Mouse (Mus musculus): ENCODE measurements at regions not wholly inside any gene's neighbourhood (a gene's known extent, or its start where the extent isn't known, plus 50 kb on each side); places are given as distances from the start of the nearest gene placed in this dataset.

GRCm38 (mm10) chr3:148158533-148158932 lies 831.8 kb downstream of the Adgrl2 start:
- TF ChIP-seq GATA1 (IDR thresholded peaks at IDR 0.05; ENCODE audit: borderline replicate concordance, low read length) (no peak), FLI1 (IDR thresholded peaks at IDR 0.05; ENCODE audit: low read length) (no peak)

All from megakaryocyte, embryonic 14.5 days (primary cell).